Mouse (Mus musculus): ENCODE measurements around the gene Slc12a1. TPM values are rescaled to one million over a fixed set of nuclear protein-coding genes. Genes with fewer than 3 reads are reported as not detected.

The Slc12a1 gene
- polyA plus RNA-seq, 1 experiment from 2014 or later: 221 TPM

DNA sequence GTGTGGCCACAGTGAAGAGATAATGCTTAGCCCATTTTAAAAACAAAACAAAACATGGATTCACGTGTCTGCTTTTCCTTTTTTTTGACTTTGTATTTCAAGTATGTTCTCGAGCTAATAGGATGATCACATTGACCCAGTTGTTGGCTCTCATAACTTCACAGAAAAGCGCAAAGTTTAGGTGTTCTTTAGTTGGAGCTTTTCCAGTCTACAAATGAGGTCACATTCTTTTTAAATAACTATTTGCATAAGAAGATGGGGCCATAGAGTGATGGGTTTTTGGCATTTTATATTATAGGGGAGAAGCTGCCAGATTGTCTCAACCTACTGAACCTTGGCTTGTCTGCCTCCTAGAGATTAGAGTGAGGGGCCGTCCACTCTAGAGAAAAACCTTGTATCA, 97.0 kb downstream of the Slc12a1 start:
- 64% methylated on average over 4 of the region's 4 CpGs for WGBS
- H3K4me2 ChIP-seq (ENCODE audit: low read length): peak overlapping the region; percentile 87
- H3K9me3 ChIP-seq (replicated peaks; ENCODE audit: low read length): no peaks in the 10 kb centered on the region
- no peak overlapping the region; the same call in 1 of the 2 replicates for H3K4me3 ChIP-seq (replicated peaks; ENCODE audit: low read depth, low read length)
- no peak for TF ChIP-seq CTCF (IDR thresholded peaks at IDR 0.05; ENCODE audit: low read depth)
- peaks cover 12% of the 10 kb centered on the region; the same call in 1 of the 2 replicates for H3K4me1 ChIP-seq (replicated peaks; ENCODE audit: insufficient read depth, low read length)
- H3K27ac ChIP-seq: no peak overlapping the region
- H3K9ac ChIP-seq (ENCODE audit: low read depth, low read length): no peak overlapping the region
- H3K27me3 ChIP-seq (ENCODE audit: insufficient read depth, low read length): no peaks in the 10 kb centered on the region
- ATAC-seq (replicated peaks; ENCODE audit: low FRiP score, low read depth) (no peak), DNase-seq (ENCODE audit: low spot score) (no peak)
- H3K36me3 ChIP-seq (ENCODE audit: insufficient read depth, low read length): peaks cover 10% of the 10 kb centered on the region; the same call in 1 of the 2 replicates

DNA sequence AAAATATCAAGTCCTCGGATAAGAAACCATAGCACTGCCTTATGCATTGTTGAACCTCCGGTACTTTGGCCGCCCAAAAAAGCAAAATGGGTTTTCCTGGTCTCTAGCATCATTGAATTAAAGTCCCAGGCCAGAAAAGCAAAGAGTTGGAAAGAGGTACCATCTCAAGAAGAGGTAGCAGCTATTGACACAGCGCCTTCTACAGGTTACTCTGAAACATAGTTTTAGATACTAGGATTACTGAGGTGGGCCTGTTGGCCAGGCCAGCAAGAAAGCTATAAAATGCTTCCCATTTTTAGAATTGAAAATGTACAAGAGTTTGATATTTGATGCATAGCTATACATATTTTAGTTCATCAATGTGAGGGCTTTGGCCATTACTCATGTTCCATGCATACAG, 97.6 kb downstream of the Slc12a1 start:
- DNase-seq (ENCODE audit: low spot score) (peak; percentile 39), ATAC-seq (replicated peaks; ENCODE audit: low FRiP score, low read depth) (no peak)
- H3K36me3 ChIP-seq (ENCODE audit: insufficient read depth, low read length): peaks cover 14% of the 10 kb centered on the region; the same call in 1 of the 2 replicates
- H3K9ac ChIP-seq (ENCODE audit: low read depth, low read length): no peak overlapping the region
- no peak overlapping the region for H3K27ac ChIP-seq
- TF ChIP-seq CTCF (IDR thresholded peaks at IDR 0.05; ENCODE audit: low read depth): peak; percentile 50
- peaks cover 12% of the 10 kb centered on the region; the same call in 1 of the 2 replicates for H3K4me1 ChIP-seq (replicated peaks; ENCODE audit: insufficient read depth, low read length)
- no peak overlapping the region for H3K4me2 ChIP-seq (ENCODE audit: low read length)
- H3K9me3 ChIP-seq (replicated peaks; ENCODE audit: low read length): no peaks in the 10 kb centered on the region
- WGBS: 97% methylated on average over 4 of the region's 4 CpGs
- no peak overlapping the region for H3K4me3 ChIP-seq (replicated peaks; ENCODE audit: low read depth, low read length)
- H3K27me3 ChIP-seq (ENCODE audit: insufficient read depth, low read length): no peaks in the 10 kb centered on the region

DNA sequence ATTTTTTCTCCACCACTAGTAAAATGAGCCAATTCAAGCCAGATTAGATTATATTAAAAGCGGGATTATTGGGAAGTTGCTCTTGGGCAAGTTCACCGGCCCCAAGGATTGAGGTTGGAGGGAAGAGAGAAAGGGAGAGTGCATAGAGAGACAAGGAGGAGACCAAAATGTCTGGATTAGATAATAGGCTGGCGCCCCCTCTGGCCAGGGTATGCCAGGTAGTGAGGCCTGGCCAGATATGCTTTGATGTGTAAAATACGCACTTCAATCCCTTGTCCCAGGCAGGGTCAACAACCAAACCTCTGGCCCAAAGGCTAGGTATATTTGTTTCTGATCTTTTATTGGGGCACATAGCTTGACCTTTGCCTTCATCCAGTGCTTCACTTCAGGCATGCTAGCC, 99.5 kb downstream of the Slc12a1 start:
- no peak; the same call in 1 of the 2 replicates for TF ChIP-seq CTCF (IDR thresholded peaks at IDR 0.05; ENCODE audit: low read depth)
- Histone ChIP-seq H3K27me3 (ENCODE audit: insufficient read depth, low read length) (no peaks in the 10 kb centered on the region), H3K9me3 (replicated peaks; ENCODE audit: low read length) (no peaks in the 10 kb centered on the region), H3K4me3 (replicated peaks; ENCODE audit: low read depth, low read length) (no peak overlapping the region), H3K4me2 (ENCODE audit: low read length) (no peak overlapping the region), H3K9ac (ENCODE audit: low read depth, low read length) (no peak overlapping the region), H3K27ac (no peak overlapping the region), H3K4me1 (replicated peaks; ENCODE audit: insufficient read depth, low read length) (no peaks in the 10 kb centered on the region), H3K36me3 (ENCODE audit: insufficient read depth, low read length) (peaks cover 18% of the 10 kb centered on the region; the same call in 1 of the 2 replicates)
- no peak for DNase-seq (ENCODE audit: low spot score)
- WGBS: 88% methylated on average over 4 of the region's 4 CpGs
- no peak for ATAC-seq (replicated peaks; ENCODE audit: low FRiP score, low read depth)

DNA sequence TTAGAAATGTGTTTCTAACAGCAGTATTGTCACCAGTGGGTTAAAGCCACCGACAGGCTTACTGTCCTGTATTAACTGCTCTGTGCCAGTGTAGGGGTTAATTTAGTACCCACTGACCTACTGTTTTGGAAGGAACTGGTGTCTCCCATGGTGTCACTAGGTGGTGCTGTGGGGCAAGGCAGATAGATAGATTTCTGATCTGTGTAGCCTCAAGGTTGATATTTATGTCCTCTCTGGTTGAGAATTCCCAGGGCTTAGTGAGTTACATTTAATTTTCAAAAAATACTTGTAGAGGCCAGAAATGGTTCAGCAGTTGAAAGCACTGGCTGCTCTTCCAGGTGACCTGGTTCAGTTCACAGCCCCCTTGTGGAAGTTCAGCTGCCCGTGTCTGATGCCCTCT, 100.0 kb downstream of the Slc12a1 start:
- Histone ChIP-seq H3K9me3 (replicated peaks; ENCODE audit: low read length) (no peaks in the 10 kb centered on the region), H3K27me3 (ENCODE audit: insufficient read depth, low read length) (no peaks in the 10 kb centered on the region), H3K4me3 (replicated peaks; ENCODE audit: low read depth, low read length) (no peak overlapping the region), H3K27ac (no peak overlapping the region), H3K4me1 (replicated peaks; ENCODE audit: insufficient read depth, low read length) (no peaks in the 10 kb centered on the region), H3K9ac (ENCODE audit: low read depth, low read length) (no peak overlapping the region), H3K4me2 (ENCODE audit: low read length) (no peak overlapping the region), H3K36me3 (ENCODE audit: insufficient read depth, low read length) (peaks cover 23% of the 10 kb centered on the region; the same call in 1 of the 2 replicates)
- TF ChIP-seq CTCF (IDR thresholded peaks at IDR 0.05; ENCODE audit: low read depth): peak; percentile 67
- DNase-seq (ENCODE audit: low spot score) (peak; percentile 64), ATAC-seq (replicated peaks; ENCODE audit: low FRiP score, low read depth) (no peak)
- 45% methylated on average over 2 of the region's 2 CpGs for WGBS

DNA sequence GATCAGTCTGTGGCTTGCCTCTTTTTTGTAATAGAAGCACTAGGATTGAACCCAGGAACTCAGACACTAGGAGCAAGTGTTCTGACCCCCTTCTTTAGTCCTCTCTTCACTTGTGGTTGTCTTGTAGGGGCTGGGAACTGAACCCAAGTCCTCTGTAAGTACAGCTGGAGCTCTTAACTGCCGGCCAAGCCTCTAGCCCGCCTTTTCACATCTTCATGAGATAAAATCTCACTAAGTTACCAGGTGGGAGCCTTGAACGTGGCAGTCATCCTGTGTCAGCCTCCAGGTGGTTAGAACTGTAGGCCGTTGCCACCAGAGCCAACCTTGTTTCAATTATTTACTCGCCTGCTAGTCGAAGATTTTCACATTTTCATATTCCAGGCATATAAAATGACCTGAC, 101.4 kb downstream of the Slc12a1 start:
- DNase-seq (ENCODE audit: low spot score) (no peak), ATAC-seq (replicated peaks; ENCODE audit: low FRiP score, low read depth) (no peak)
- Histone ChIP-seq H3K9me3 (replicated peaks; ENCODE audit: low read length) (no peaks in the 10 kb centered on the region), H3K9ac (ENCODE audit: low read depth, low read length) (no peak overlapping the region), H3K4me1 (replicated peaks; ENCODE audit: insufficient read depth, low read length) (no peaks in the 10 kb centered on the region), H3K27ac (no peak overlapping the region), H3K36me3 (ENCODE audit: insufficient read depth, low read length) (peaks cover 32% of the 10 kb centered on the region), H3K4me2 (ENCODE audit: low read length) (no peak overlapping the region), H3K4me3 (replicated peaks; ENCODE audit: low read depth, low read length) (no peak overlapping the region), H3K27me3 (ENCODE audit: insufficient read depth, low read length) (no peaks in the 10 kb centered on the region)
- WGBS: 94% methylated on average over 6 of the region's 6 CpGs
- TF ChIP-seq CTCF (IDR thresholded peaks at IDR 0.05; ENCODE audit: low read depth): no peak

DNA sequence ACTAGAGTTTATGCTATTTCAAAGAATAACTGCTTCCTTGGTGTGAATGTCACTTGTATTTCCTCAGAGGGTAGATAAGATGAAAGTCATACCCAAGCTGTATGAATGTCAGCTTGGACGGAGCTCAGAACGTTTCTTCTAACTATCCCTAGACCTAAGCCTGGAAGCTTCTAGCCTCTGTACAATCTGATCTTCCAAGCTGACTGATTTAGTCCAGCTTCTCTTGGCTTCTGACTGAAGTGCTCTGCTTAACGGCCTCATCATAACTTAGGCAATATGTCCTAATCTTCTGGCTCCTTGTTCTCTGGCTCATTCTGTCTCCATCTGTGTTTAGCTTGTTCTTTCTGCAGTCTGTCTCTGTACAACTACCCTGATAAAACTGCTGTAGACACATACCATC, 102.3 kb downstream of the Slc12a1 start:
- H3K27ac ChIP-seq: no peak overlapping the region
- no peak overlapping the region for H3K9ac ChIP-seq (ENCODE audit: low read depth, low read length)
- H3K4me1 ChIP-seq (replicated peaks; ENCODE audit: insufficient read depth, low read length): no peaks in the 10 kb centered on the region
- no peaks in the 10 kb centered on the region for H3K9me3 ChIP-seq (replicated peaks; ENCODE audit: low read length)
- H3K4me3 ChIP-seq (replicated peaks; ENCODE audit: low read depth, low read length): no peak overlapping the region
- no peak overlapping the region for H3K4me2 ChIP-seq (ENCODE audit: low read length)
- DNase-seq (ENCODE audit: low spot score) (no peak), ATAC-seq (replicated peaks; ENCODE audit: low FRiP score, low read depth) (no peak)
- TF ChIP-seq CTCF (IDR thresholded peaks at IDR 0.05; ENCODE audit: low read depth): no peak
- peaks cover 32% of the 10 kb centered on the region for H3K36me3 ChIP-seq (ENCODE audit: insufficient read depth, low read length)
- H3K27me3 ChIP-seq (ENCODE audit: insufficient read depth, low read length): no peaks in the 10 kb centered on the region
- WGBS: 91% methylated on average over 3 of the region's 3 CpGs

GRCm38 (mm10) chr2:125255886-125256285, 103.6 kb downstream of the Slc12a1 start:
- DNase-seq (ENCODE audit: low spot score): no peak
- Histone ChIP-seq H3K4me1 (replicated peaks; ENCODE audit: insufficient read depth, low read length) (no peaks in the 10 kb centered on the region), H3K36me3 (ENCODE audit: insufficient read depth, low read length) (peaks cover 32% of the 10 kb centered on the region), H3K27me3 (ENCODE audit: insufficient read depth, low read length) (no peaks in the 10 kb centered on the region), H3K9me3 (replicated peaks; ENCODE audit: low read length) (no peaks in the 10 kb centered on the region), H3K9ac (ENCODE audit: low read depth, low read length) (no peak overlapping the region), H3K4me3 (replicated peaks; ENCODE audit: low read depth, low read length) (no peak overlapping the region), H3K4me2 (ENCODE audit: low read length) (no peak overlapping the region), H3K27ac (no peak overlapping the region)
- no peak for ATAC-seq (replicated peaks; ENCODE audit: low FRiP score, low read depth)
- 75% methylated on average over 3 of the region's 3 CpGs for WGBS
- TF ChIP-seq CTCF (IDR thresholded peaks at IDR 0.05; ENCODE audit: low read depth): no peak

Data from kidney, postnatal 0 days (tissue).